Mouse (Mus musculus) heart, embryonic 14.5 days (tissue): ENCODE results near the gene Sfxn5. TPM values are rescaled to one million over a fixed set of nuclear protein-coding genes. Genes with fewer than 3 reads are reported as not detected.

Experiments
- ATAC-seq: fragments of 200-750 bp; cut with Nextera tagmentation; 2 replicates; pipeline ENCODE4 v1.8.0; 2017; ENCODE audit warnings: low read depth, moderate TSS enrichment; ENCODE audit not compliant: insufficient number of reproducible peaks, insufficient read depth, low FRiP score
- H3K27ac ChIP-seq, 2 experiments: fragments of 200-500 bp in 1 of 2; fragments of 300-500 bp in 1 of 2; sonication (generic) in 1 of 2; replicated peaks in 1 of 2; 2 replicates each; pipeline ENCODE4 v1.5.1; 2012 to 2014; ENCODE audit warnings: low read depth in 2 of 2, low read length in 2 of 2, control low read depth in 1 of 2, mild to moderate bottlenecking in 1 of 2, mixed read lengths in 1 of 2; ENCODE audit not compliant: control insufficient read depth in 1 of 2, insufficient read depth in 1 of 2
- H3K27me3 ChIP-seq: fragments of 300-500 bp; sonication (generic); 2 replicates; pipeline ENCODE4 v1.6.1; 2014; ENCODE audit warnings: mild to moderate bottlenecking, low read length, control low read depth; ENCODE audit not compliant: control insufficient read depth, insufficient read depth
- H3K36me3 ChIP-seq: fragments of 300-500 bp; sonication (generic); 2 replicates; pipeline ENCODE4 v1.6.1; 2014; ENCODE audit warnings: mild to moderate bottlenecking, control low read depth, low read length, mixed read lengths; ENCODE audit not compliant: control insufficient read depth, insufficient read depth
- H3K4me1 ChIP-seq, 2 experiments: fragments of 200-500 bp in 1 of 2; fragments of 300-500 bp in 1 of 2; sonication (generic) in 1 of 2; 2 replicates each; pipeline ENCODE4 v1.6.1; 2012 to 2014; ENCODE audit warnings: low read length in 2 of 2, control low read depth in 1 of 2, mixed read lengths in 1 of 2; ENCODE audit not compliant: control insufficient read depth in 2 of 2, insufficient read depth in 2 of 2
- H3K4me2 ChIP-seq: fragments of 300-500 bp; sonication (generic); 2 replicates; pipeline ENCODE4 v1.6.1; 2014; ENCODE audit warnings: mild to moderate bottlenecking, low read length
- H3K4me3 ChIP-seq, 2 experiments: fragments of 200-500 bp in 1 of 2; fragments of 300-500 bp in 1 of 2; sonication (generic) in 1 of 2; 2 replicates each; pipeline ENCODE4 v1.5.1; 2012 to 2014; ENCODE audit warnings: low read length in 2 of 2, mild to moderate bottlenecking in 2 of 2, control low read depth in 1 of 2, low read depth in 1 of 2, moderate library complexity in 1 of 2; ENCODE audit not compliant: control insufficient read depth in 1 of 2, insufficient read depth in 1 of 2
- H3K9ac ChIP-seq: fragments of 300-500 bp; sonication (generic); 2 replicates; pipeline ENCODE4 v1.6.1; 2014; ENCODE audit warnings: mild to moderate bottlenecking, low read length
- H3K9me3 ChIP-seq: fragments of 300-500 bp; sonication (generic); 2 replicates; pipeline ENCODE4 v1.6.1; 2016; ENCODE audit warnings: low read length, control low read depth; ENCODE audit not compliant: control insufficient read depth
- WGBS: fragments of 180-500 bp; shearing (Covaris S2); extraction: QIAGEN DNeasy Blood & Tissue Kit; methylation state at CpG from one replicate; pipeline ENCODE4 v1.1.7; 2014; 5-methylcytosine and 5-hydroxymethylcytosine counted together
- polyA plus RNA-seq: library from polyadenylated mRNA; unstranded; fragments of >200 nt; fragmentation: Nextera tagmentation; extraction: Ambion mirVana; gene quantifications from 2 replicates; pipeline ENCODE4 v1.2.1, GENCODE M21; 2014

Gene Sfxn5
- polyA plus RNA-seq, 1 experiment from 2014 or later = 2.7 TPM

DNA sequence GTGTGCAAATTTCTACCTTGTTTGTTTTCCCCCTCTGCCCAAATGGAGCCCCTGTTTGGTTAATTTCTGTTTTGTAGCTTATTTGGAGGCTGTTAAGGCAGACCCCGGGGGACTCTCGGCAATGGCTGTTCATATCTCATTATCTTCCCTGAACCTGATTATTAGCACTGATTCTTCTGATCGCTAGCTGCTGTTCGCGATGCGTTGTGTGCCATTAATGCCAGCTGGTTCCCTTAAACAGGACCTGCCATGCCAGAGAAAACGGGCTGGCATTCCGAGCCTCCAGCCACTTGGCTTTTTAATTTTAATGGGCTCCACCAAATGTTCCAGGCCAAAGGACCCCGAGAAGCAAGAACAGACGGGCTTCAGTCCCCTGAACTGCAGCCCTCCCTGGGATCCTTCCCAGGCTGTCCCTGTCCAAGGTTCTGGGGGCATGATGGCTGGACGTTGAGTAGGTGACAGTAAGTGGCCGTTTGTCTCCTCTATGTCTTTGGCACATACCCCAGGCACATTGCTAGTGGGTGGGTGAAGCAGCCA lies 74.1 kb downstream of the Sfxn5 start:
- Histone ChIP-seq H3K4me1 (peaks cover 3 to 4% of the 10 kb centered on the region in 2 experiments), H3K27me3 (no peaks in the 10 kb centered on the region), H3K27ac (no peak overlapping the region), H3K4me3 (no peak overlapping the region), H3K36me3 (no peaks in the 10 kb centered on the region), H3K9me3 (no peaks in the 10 kb centered on the region), H3K9ac (no peak overlapping the region), H3K4me2 (no peak overlapping the region)
- ATAC-seq = no peak
- 83% methylated on average over 12 of the region's 12 CpGs for WGBS

DNA sequence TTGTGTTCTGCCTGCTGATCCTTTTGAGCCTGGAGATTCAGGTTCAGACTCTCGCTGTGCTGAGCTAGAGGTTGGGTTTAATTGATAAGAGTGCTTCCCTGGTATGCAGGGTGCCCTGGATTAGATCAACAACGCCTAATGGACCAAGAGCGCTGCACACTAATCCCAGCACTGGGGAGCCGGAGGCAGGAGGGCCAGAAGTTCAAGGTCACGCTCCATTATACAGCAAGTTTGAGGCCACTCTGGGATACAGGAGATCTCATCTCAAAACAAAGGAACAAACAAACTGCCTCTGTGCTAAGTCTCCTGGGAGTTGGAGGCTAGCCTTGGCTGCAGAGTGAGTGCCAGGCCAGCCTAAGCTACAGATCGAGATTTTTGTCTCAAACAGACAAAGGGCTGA lies 77.6 kb downstream of the Sfxn5 start:
- no peak overlapping the region for H3K4me3 ChIP-seq
- ATAC-seq = no peak
- no peaks in the 10 kb centered on the region for H3K27me3 ChIP-seq
- no peak overlapping the region for H3K9ac ChIP-seq
- H3K27ac ChIP-seq = no peak overlapping the region
- H3K36me3 ChIP-seq = no peaks in the 10 kb centered on the region
- peaks cover 13 to 16% of the 10 kb centered on the region in 2 experiments for H3K4me1 ChIP-seq
- H3K9me3 ChIP-seq = no peaks in the 10 kb centered on the region
- no peak overlapping the region for H3K4me2 ChIP-seq
- WGBS = 50% methylated on average over 6 of the region's 6 CpGs

DNA sequence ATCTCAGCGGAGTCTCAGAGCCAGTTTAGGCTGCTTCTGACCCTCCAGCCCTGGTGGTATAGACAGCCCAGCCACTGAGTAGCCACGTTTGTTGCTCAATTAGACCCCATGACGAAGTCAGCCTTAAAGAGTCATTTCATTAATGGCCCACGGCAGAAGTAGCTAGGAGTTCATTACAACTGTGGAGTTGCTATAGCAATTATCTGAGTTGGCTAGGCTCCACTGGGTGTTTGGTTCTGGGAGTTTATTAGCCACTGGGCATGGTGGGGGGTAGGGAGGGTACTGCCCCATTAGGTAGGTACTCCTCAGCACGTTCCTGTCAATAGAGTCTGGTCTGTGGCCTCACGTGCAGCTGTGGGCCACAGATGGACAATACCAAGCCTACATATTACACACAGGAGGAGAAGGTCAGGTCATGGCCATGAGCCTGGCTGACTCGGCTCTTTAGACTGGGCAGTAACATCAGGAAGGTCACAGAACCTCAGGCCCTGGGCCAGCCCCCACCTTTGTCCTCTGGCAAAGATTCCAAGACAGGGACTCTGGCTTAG lies 79.2 kb downstream of the Sfxn5 start:
- peak overlapping the region; percentile 8; the same call in 1 of the 2 replicates for H3K9ac ChIP-seq
- no peak overlapping the region for H3K4me3 ChIP-seq
- peaks cover 13 to 16% of the 10 kb centered on the region in 2 experiments for H3K4me1 ChIP-seq
- no peaks in the 10 kb centered on the region for H3K9me3 ChIP-seq
- H3K36me3 ChIP-seq = no peaks in the 10 kb centered on the region
- 27% methylated on average over 7 of the region's 7 CpGs for WGBS
- H3K4me2 ChIP-seq = no peak overlapping the region
- peak; percentile 25; the same call in 1 of the 2 replicates for ATAC-seq
- no peaks in the 10 kb centered on the region for H3K27me3 ChIP-seq
- H3K27ac ChIP-seq = peak overlapping the region; percentile 36 to 62; a peak in 3 of 4 replicates

DNA sequence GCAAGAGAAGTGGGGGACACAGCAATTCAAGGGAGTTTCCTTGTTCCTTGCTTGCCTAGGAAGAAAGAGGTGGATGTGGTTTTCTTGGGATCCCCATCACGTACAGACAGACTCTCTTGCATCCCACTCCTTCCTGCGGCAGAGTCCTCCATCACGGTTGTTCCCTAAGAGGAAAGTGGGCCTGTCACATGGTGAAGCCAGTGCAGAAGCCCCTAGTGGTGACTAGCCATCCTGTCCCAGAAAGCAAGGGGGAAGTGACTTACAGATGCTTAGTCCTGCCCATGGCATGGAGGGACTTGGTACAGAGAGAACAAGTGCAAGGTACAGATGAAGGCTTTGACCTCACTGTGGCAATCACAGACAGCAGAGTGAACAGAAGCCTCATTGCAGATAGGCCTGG lies 79.9 kb downstream of the Sfxn5 start:
- peak overlapping the region; percentile 36 to 62 for H3K27ac ChIP-seq
- H3K9ac ChIP-seq = no peak overlapping the region
- H3K36me3 ChIP-seq = no peaks in the 10 kb centered on the region
- H3K4me2 ChIP-seq = no peak overlapping the region
- no peak for ATAC-seq
- 72% methylated on average over 3 of the region's 3 CpGs for WGBS
- H3K4me3 ChIP-seq = no peak overlapping the region
- no peaks in the 10 kb centered on the region for H3K9me3 ChIP-seq
- H3K4me1 ChIP-seq = peaks cover 13 to 16% of the 10 kb centered on the region in 2 experiments
- no peaks in the 10 kb centered on the region for H3K27me3 ChIP-seq

DNA sequence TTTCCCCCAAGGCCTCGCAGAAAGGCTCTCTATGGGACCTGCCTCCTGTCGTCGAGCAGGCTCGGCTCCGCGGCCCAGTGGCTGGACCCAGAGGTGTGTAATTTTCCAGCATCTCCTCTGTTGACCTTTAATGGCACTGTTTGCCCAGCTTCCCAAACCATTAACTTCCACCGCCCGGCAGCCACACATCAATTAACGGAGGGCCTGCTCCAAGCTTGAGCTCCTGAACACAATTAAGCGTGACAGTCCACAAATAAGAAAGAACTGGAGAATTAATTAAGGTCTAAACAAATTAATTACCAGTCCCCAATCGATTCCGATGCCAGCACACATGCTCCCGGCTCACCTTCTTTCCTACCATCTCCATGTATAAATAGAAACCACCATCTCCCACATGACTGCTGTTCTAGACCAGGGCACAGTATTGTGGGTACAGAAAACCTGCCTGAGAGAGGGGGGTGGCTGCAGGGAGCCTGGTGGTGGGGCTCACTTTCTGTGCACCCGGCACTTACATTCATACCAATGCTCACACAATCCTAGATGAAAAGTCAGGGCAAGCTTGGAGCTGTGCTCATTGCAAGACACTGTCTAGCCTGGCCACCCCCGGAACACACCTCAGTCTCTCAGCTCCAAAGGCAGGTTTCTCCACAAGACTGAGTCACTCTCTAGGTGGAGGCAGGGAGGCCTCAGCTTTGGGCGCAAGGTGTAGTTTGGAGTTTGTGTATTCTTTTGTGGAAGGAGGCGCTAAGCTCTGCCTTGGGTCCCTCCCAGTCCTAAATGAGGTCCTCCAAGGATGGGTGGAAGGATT lies 80.8 kb downstream of the Sfxn5 start:
- 92% methylated on average over 17 of the region's 17 CpGs for WGBS
- no peaks in the 10 kb centered on the region for H3K9me3 ChIP-seq
- peaks cover 13 to 16% of the 10 kb centered on the region in 2 experiments for H3K4me1 ChIP-seq
- H3K4me3 ChIP-seq = no peak overlapping the region
- no peak overlapping the region for H3K4me2 ChIP-seq
- no peak overlapping the region for H3K27ac ChIP-seq
- H3K36me3 ChIP-seq = no peaks in the 10 kb centered on the region
- no peaks in the 10 kb centered on the region for H3K27me3 ChIP-seq
- no peak overlapping the region for H3K9ac ChIP-seq
- ATAC-seq = no peak

DNA sequence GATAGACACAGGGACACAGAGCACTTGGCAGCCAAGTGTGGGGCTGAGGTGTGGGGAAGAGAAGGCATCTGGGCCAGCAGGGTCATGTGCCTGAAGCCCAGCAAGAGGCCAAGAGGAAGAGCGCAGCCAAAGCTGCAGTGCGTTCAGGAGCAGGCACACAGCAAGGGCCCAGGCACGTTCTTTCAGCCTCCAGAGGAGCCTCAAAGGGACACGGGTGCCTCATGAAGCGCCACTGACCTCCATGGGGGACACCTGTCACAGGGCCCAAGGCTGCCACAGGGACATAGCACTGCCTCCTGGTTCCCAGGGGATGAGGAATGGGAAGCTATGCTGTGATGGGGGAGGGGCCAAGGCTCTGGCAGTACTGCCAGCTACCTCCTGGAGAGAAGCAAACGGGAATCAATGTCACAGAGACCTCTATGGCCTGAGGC lies 82.4 kb downstream of the Sfxn5 start:
- Histone ChIP-seq H3K4me3 (no peak overlapping the region), H3K4me2 (no peak overlapping the region), H3K9me3 (no peaks in the 10 kb centered on the region), H3K27ac (no peak overlapping the region), H3K4me1 (peaks cover 13 to 16% of the 10 kb centered on the region in 2 experiments), H3K27me3 (no peaks in the 10 kb centered on the region), H3K36me3 (no peaks in the 10 kb centered on the region), H3K9ac (no peak overlapping the region)
- 36% methylated on average over 6 of the region's 6 CpGs for WGBS
- no peak for ATAC-seq

DNA sequence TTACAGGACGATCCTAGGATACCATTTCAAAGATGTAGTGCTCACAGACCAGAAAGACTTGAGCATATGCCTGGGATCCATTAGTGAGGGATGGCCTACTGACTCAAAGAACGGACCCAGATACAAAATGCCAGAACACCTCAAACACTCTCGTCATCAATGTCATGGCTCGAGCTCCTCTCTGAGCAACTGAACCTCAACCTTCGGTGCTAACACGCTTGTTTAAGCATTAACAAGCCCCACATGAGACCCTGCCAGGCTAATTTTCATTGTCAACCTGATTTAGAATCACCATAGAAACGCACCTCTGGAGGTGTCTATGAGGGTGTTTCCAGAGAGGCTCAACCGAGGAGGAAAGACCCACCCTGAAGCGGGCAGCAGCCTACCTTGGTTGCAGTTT lies 83.4 kb downstream of the Sfxn5 start:
- H3K4me2 ChIP-seq = no peak overlapping the region
- H3K4me3 ChIP-seq = no peak overlapping the region
- peaks cover 13 to 16% of the 10 kb centered on the region in 2 experiments for H3K4me1 ChIP-seq
- no peaks in the 10 kb centered on the region for H3K27me3 ChIP-seq
- H3K27ac ChIP-seq = no peak overlapping the region
- no peak overlapping the region for H3K9ac ChIP-seq
- H3K36me3 ChIP-seq = no peaks in the 10 kb centered on the region
- WGBS = 81% methylated on average over 9 of the region's 9 CpGs
- ATAC-seq = no peak
- H3K9me3 ChIP-seq = no peaks in the 10 kb centered on the region
